Mouse (Mus musculus) hindbrain, embryonic 14.5 days (tissue): Measurements from ENCODE around the gene Dnajb6. TPM values are rescaled to one million over a fixed set of nuclear protein-coding genes. Genes with fewer than 3 reads are reported as not detected.

Experiments
- ATAC-seq: fragments of 200-750 bp; cut with Nextera tagmentation; 2 replicates; pipeline ENCODE4 v1.8.0; 2017; ENCODE audit warnings: moderate number of reproducible peaks, mild to moderate bottlenecking, moderate TSS enrichment, moderate library complexity; ENCODE audit not compliant: low FRiP score
- DNase-seq: peaks from one replicate; pipeline ENCODE4 v3.0.0-alpha.2; 2015; ENCODE audit warnings: low spot score
- H3K27ac ChIP-seq: fragments of 300-500 bp; sonication (generic); 2 replicates; pipeline ENCODE4 v1.5.1; 2014; ENCODE audit warnings: mild to moderate bottlenecking, moderate library complexity
- H3K27me3 ChIP-seq: fragments of 300-500 bp; sonication (generic); 2 replicates; pipeline ENCODE4 v1.6.1; 2014; ENCODE audit warnings: mild to moderate bottlenecking, low read length, mixed read lengths; ENCODE audit not compliant: control insufficient read depth, insufficient read depth
- H3K36me3 ChIP-seq: fragments of 300-500 bp; sonication (generic); replicated peaks from 2 replicates; pipeline ENCODE4 v1.6.1; 2014; ENCODE audit not compliant: control insufficient read depth, insufficient read depth
- H3K4me1 ChIP-seq: fragments of 300-500 bp; sonication (generic); replicated peaks from 2 replicates; pipeline ENCODE4 v1.6.1; 2014; ENCODE audit warnings: antibody characterized with exemption, low read length, mixed read lengths; ENCODE audit not compliant: control insufficient read depth, insufficient read depth
- H3K4me2 ChIP-seq: fragments of 300-500 bp; sonication (generic); replicated peaks from 2 replicates; pipeline ENCODE4 v1.6.1; 2014; ENCODE audit warnings: mild to moderate bottlenecking, moderate library complexity
- H3K4me3 ChIP-seq: fragments of 300-500 bp; sonication (generic); replicated peaks from 2 replicates; pipeline ENCODE4 v1.5.1; 2014; ENCODE audit warnings: mild to moderate bottlenecking, low read length
- H3K9ac ChIP-seq: fragments of 300-500 bp; sonication (generic); 2 replicates; pipeline ENCODE4 v1.6.1; 2014
- H3K9me3 ChIP-seq: fragments of 300-500 bp; sonication (generic); 2 replicates; pipeline ENCODE4 v1.6.1; 2016; ENCODE audit warnings: low read length; ENCODE audit not compliant: control insufficient read depth
- WGBS: fragments of 180-500 bp; shearing (Covaris S2); extraction: QIAGEN DNeasy Blood & Tissue Kit; methylation state at CpG from one replicate; pipeline ENCODE4 v1.1.7; 2014; 5-methylcytosine and 5-hydroxymethylcytosine counted together
- polyA plus RNA-seq: library from polyadenylated mRNA; unstranded; fragments of >200 nt; fragmentation: Nextera tagmentation; extraction: Ambion mirVana; gene quantifications from 2 replicates; pipeline ENCODE4 v1.2.1, GENCODE M21; 2014

Dnajb6 gene
- polyA plus RNA-seq, 1 experiment from 2014 or later = 304 TPM

- H3K4me1 ChIP-seq = no peaks in the 10 kb centered on the region
- no peak for ATAC-seq
- no peak overlapping the region for H3K4me3 ChIP-seq
- no peak overlapping the region for H3K4me2 ChIP-seq
- no peaks in the 10 kb centered on the region for H3K36me3 ChIP-seq
- H3K27ac ChIP-seq = no peak overlapping the region
- 0 out of 2 replicates have a peak, but pooled peaks cover 4% of the 10 kb centered on the region for H3K9me3 ChIP-seq
- WGBS = 86% methylated on average over 5 of the region's 5 CpGs
- no peak for DNase-seq
- no peak overlapping the region for H3K9ac ChIP-seq
- H3K27me3 ChIP-seq = no peaks in the 10 kb centered on the region
Measured at GRCm38 (mm10) chr5:29817400-29817799, 81.9 kb downstream of the Dnajb6 start.

DNA sequence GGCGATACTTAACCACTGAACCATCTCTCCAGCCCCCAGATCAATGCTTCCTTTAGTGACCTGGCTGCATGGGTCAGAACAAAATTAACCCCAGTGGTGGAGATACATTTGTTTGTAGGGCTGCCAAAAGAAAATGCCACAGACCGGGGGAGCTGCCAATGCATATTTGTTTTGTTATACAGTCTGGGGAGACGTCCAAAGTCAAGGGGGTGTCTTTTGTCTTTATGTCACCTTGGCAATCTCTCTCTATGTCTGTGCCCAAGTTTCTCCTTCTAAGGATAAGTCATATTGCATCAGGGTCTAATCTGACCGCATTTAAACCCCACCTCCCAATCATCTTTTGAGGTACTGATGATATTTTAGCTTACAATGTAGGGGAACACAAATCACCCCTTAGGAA is 82.8 kb downstream of the Dnajb6 start:
- Histone ChIP-seq H3K27me3 (no peaks in the 10 kb centered on the region), H3K36me3 (no peaks in the 10 kb centered on the region), H3K4me1 (no peaks in the 10 kb centered on the region), H3K4me3 (no peak overlapping the region), H3K27ac (no peak overlapping the region), H3K4me2 (no peak overlapping the region), H3K9me3 (0 out of 2 replicates have a peak, but pooled peaks cover 4% of the 10 kb centered on the region), H3K9ac (no peak overlapping the region)
- DNase-seq = no peak
- WGBS = 81% methylated on average over 4 of the region's 4 CpGs
- no peak for ATAC-seq

GRCm38 (mm10) chr5:29824796-29825195 is 89.3 kb downstream of the Dnajb6 start:
- no peak for ATAC-seq
- Histone ChIP-seq H3K9ac (no peak overlapping the region), H3K4me3 (no peak overlapping the region), H3K9me3 (no peaks in the 10 kb centered on the region), H3K27me3 (no peaks in the 10 kb centered on the region), H3K4me2 (no peak overlapping the region), H3K36me3 (no peaks in the 10 kb centered on the region), H3K27ac (no peak overlapping the region), H3K4me1 (no peaks in the 10 kb centered on the region)
- DNase-seq = peak; percentile 72
- 41% methylated on average over 3 of the region's 3 CpGs for WGBS

- Histone ChIP-seq H3K9me3 (no peaks in the 10 kb centered on the region), H3K27ac (no peak overlapping the region), H3K36me3 (no peaks in the 10 kb centered on the region), H3K4me3 (no peak overlapping the region), H3K9ac (no peak overlapping the region), H3K27me3 (no peaks in the 10 kb centered on the region), H3K4me1 (no peaks in the 10 kb centered on the region), H3K4me2 (no peak overlapping the region)
- ATAC-seq (no peak), DNase-seq (no peak)
- 77% methylated on average over 4 of the region's 4 CpGs for WGBS
Measured at GRCm38 (mm10) chr5:29826780-29827179, 91.3 kb downstream of the Dnajb6 start.

- Histone ChIP-seq H3K27ac (no peak overlapping the region), H3K4me2 (no peak overlapping the region), H3K9me3 (no peaks in the 10 kb centered on the region), H3K4me1 (no peaks in the 10 kb centered on the region), H3K9ac (no peak overlapping the region), H3K27me3 (no peaks in the 10 kb centered on the region), H3K36me3 (no peaks in the 10 kb centered on the region), H3K4me3 (no peak overlapping the region)
- DNase-seq = no peak
- WGBS = 82% methylated on average over 3 of the region's 3 CpGs
- no peak for ATAC-seq
Measured at GRCm38 (mm10) chr5:29842444-29843166, 107.1 kb downstream of the Dnajb6 start.

- H3K27me3 ChIP-seq = no peaks in the 10 kb centered on the region
- no peak overlapping the region for H3K4me2 ChIP-seq
- ATAC-seq (no peak), DNase-seq (no peak)
- H3K4me1 ChIP-seq = no peaks in the 10 kb centered on the region
- no peak overlapping the region for H3K27ac ChIP-seq
- WGBS = 68% methylated on average over 3 of the region's 3 CpGs
- no peaks in the 10 kb centered on the region for H3K36me3 ChIP-seq
- no peaks in the 10 kb centered on the region for H3K9me3 ChIP-seq
- H3K4me3 ChIP-seq = no peak overlapping the region
- H3K9ac ChIP-seq = no peak overlapping the region
Measured at GRCm38 (mm10) chr5:29845038-29845437, 109.5 kb downstream of the Dnajb6 start.

DNA sequence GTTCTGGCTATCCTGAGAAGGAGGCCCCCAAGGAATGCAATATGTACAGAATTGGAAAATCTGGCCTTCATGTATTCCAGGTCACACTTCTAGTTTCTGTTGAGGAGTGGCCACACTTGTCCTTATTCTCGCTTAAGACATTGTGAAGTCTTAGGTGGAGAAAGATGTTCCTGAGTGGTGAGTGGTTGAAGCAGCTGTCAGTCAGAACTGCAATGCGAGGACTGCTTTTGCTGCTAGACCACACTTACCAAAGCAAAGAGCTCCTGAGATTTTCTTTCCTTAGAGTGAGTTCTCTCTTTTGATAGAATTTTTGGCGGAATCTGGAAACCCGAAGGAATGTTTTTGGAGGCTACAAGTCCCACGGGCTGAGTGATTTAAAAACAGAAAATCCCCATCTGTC is 112.0 kb downstream of the Dnajb6 start:
- H3K27ac ChIP-seq = no peak overlapping the region
- no peaks in the 10 kb centered on the region for H3K36me3 ChIP-seq
- DNase-seq (no peak), ATAC-seq (no peak)
- H3K9ac ChIP-seq = no peak overlapping the region
- WGBS = 84% methylated on average over 5 of the region's 5 CpGs
- H3K27me3 ChIP-seq = no peaks in the 10 kb centered on the region
- no peak overlapping the region for H3K4me2 ChIP-seq
- no peaks in the 10 kb centered on the region for H3K9me3 ChIP-seq
- no peaks in the 10 kb centered on the region for H3K4me1 ChIP-seq
- H3K4me3 ChIP-seq = no peak overlapping the region

GRCm38 (mm10) chr5:29848091-29848490 is 112.6 kb downstream of the Dnajb6 start:
- DNase-seq (no peak), ATAC-seq (no peak)
- WGBS = 93% methylated on average over 2 of the region's 2 CpGs
- Histone ChIP-seq H3K4me3 (no peak overlapping the region), H3K9ac (no peak overlapping the region), H3K27ac (no peak overlapping the region), H3K36me3 (no peaks in the 10 kb centered on the region), H3K27me3 (no peaks in the 10 kb centered on the region), H3K4me1 (no peaks in the 10 kb centered on the region), H3K9me3 (no peaks in the 10 kb centered on the region), H3K4me2 (no peak overlapping the region)

- no peaks in the 10 kb centered on the region for H3K36me3 ChIP-seq
Measured at GRCm38 (mm10) chr5:29852376-29852775, 116.9 kb downstream of the Dnajb6 start.

DNA sequence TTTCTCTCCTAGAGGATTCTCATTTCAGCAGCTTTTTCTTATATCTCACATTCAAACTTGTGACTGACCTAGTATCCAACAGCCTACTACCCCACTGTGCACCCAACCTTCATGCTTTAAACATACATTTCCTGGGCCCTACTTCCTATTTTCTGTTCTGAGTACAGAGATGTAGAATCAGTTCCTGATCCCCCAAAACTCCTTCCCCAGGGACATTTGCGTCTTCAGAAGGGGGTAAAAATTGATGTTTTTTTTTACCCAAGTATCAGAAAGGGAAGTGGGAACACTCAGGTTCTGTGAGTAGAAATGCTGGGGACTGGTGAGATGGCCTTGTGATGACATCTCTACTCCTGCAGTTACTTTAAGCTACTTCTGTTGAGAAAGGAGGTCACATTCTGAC is 117.5 kb downstream of the Dnajb6 start:
- DNase-seq (no peak), ATAC-seq (no peak)
- Histone ChIP-seq H3K27ac (no peak overlapping the region), H3K4me1 (no peaks in the 10 kb centered on the region), H3K9me3 (no peaks in the 10 kb centered on the region), H3K4me2 (no peak overlapping the region), H3K27me3 (no peaks in the 10 kb centered on the region), H3K4me3 (no peak overlapping the region), H3K9ac (no peak overlapping the region), H3K36me3 (no peaks in the 10 kb centered on the region)
- 83% methylated on average over 1 of the region's 1 CpGs for WGBS

More at GRCm38 (mm10) chr5:29852376-29852775, 116.9 kb downstream of the Dnajb6 start:
- DNase-seq (no peak), ATAC-seq (no peak)
- no peak overlapping the region for H3K27ac ChIP-seq
- no peaks in the 10 kb centered on the region for H3K4me1 ChIP-seq
- H3K9me3 ChIP-seq = no peaks in the 10 kb centered on the region
- 37% methylated on average over 8 of the region's 8 CpGs for WGBS
- H3K27me3 ChIP-seq = no peaks in the 10 kb centered on the region
- H3K9ac ChIP-seq = no peak overlapping the region
- no peak overlapping the region for H3K4me2 ChIP-seq
- H3K4me3 ChIP-seq = no peak overlapping the region
